Mouse (Mus musculus) erythroblast, embryonic 14.5 days (primary cell): Measurements from ENCODE around the gene Wnt7a. TPM values are rescaled to one million over a fixed set of nuclear protein-coding genes. Genes with fewer than 3 reads are reported as not detected.

ENCODE experiments used
- H3K27me3 ChIP-seq: 2 replicates; pipeline ENCODE4 v1.6.1; 2012; ENCODE audit warnings: inconsistent platforms; ENCODE audit not compliant: control insufficient read depth
- H3K36me3 ChIP-seq: 2 replicates; pipeline ENCODE4 v1.6.1; 2012; ENCODE audit warnings: mild to moderate bottlenecking, inconsistent platforms; ENCODE audit not compliant: control insufficient read depth
- H3K4me1 ChIP-seq: 2 replicates; pipeline ENCODE4 v1.6.1; 2012; ENCODE audit warnings: inconsistent platforms; ENCODE audit not compliant: control insufficient read depth
- H3K4me3 ChIP-seq: replicated peaks from 2 replicates; pipeline ENCODE3; 2012; ENCODE audit warnings: moderate library complexity, mild to moderate bottlenecking, inconsistent platforms
- H3K9me3 ChIP-seq: 2 replicates; pipeline ENCODE4 v1.6.1; 2012; ENCODE audit warnings: low read length, inconsistent platforms, mixed read lengths; ENCODE audit not compliant: control insufficient read depth
- GATA1 ChIP-seq: IDR thresholded peaks from 2 replicates; pipeline ENCODE4 v1.6.1; 2012; ENCODE audit warnings: low read length, inconsistent platforms, mixed read lengths
- TAL1 ChIP-seq: IDR thresholded peaks from 3 replicates; pipeline ENCODE4 v1.6.1; 2012; ENCODE audit warnings: low read length, inconsistent platforms, mixed read lengths
- polyA plus RNA-seq: library from polyadenylated mRNA; stranded (reverse); fragments of >175 nt; gene quantifications from 2 replicates; pipeline ENCODE4 v1.2.3, GENCODE M21; 2012

Wnt7a gene
- polyA plus RNA-seq, 1 experiment = not detected

- Histone ChIP-seq H3K36me3 (no peaks in the 10 kb centered on the region), H3K4me1 (no peaks in the 10 kb centered on the region), H3K4me3 (no peak overlapping the region), H3K27me3 (peaks cover 2% of the 10 kb centered on the region), H3K9me3 (no peaks in the 10 kb centered on the region)
- no peak for TF ChIP-seq TAL1
- TF ChIP-seq GATA1 = no peak
Observed at GRCm38 (mm10) chr6:91421629-91422028, 10.5 kb upstream of the Wnt7a start.

- Histone ChIP-seq H3K4me3 (no peak overlapping the region), H3K27me3 (peaks cover 18% of the 10 kb centered on the region), H3K36me3 (no peaks in the 10 kb centered on the region), H3K4me1 (no peaks in the 10 kb centered on the region), H3K9me3 (no peaks in the 10 kb centered on the region)
- TF ChIP-seq GATA1 (no peak), TAL1 (no peak)
Observed at GRCm38 (mm10) chr6:91417291-91417845, 6.2 kb upstream of the Wnt7a start.

DNA sequence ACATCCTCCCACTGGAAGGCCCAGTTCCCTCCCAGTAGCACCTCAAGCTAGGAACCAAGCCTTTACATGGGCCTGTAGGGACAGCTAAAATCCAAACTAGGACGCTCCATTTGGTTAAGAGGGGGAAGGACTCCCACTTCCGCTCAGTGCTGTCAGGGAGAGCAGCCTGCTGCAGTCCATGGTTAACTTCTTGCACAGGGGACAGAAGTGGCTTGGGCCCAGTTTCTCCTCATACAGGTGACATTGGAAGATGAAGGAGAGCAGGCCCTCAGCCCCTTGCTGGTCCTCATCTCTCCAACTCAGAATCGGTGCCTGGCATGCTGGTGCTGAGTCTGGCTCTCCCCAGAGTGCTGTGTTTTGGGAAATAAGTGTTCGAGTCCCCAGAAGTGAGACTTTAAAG is 5.0 kb upstream of the Wnt7a start:
- peaks cover 30% of the 10 kb centered on the region for H3K27me3 ChIP-seq
- no peaks in the 10 kb centered on the region for H3K4me1 ChIP-seq

GRCm38 (mm10) chr6:91414890-91415289 is 3.7 kb upstream of the Wnt7a start:
- no peaks in the 10 kb centered on the region for H3K36me3 ChIP-seq
- no peak for TF ChIP-seq TAL1
- TF ChIP-seq GATA1 = no peak
- no peak overlapping the region for H3K4me3 ChIP-seq
- no peaks in the 10 kb centered on the region for H3K4me1 ChIP-seq
- peaks cover 43% of the 10 kb centered on the region for H3K27me3 ChIP-seq
- H3K9me3 ChIP-seq = no peaks in the 10 kb centered on the region

More for the DNA sequence above, 5.0 kb upstream of the Wnt7a start:
- TF ChIP-seq GATA1 (no peak), TAL1 (no peak)
- no peaks in the 10 kb centered on the region for H3K36me3 ChIP-seq
- no peak overlapping the region for H3K4me3 ChIP-seq
- no peaks in the 10 kb centered on the region for H3K9me3 ChIP-seq

GRCm38 (mm10) chr6:91411369-91411981 is 312 bp upstream of the Wnt7a start:
- Histone ChIP-seq H3K9me3 (no peaks in the 10 kb centered on the region), H3K4me3 (no peak overlapping the region), H3K4me1 (no peaks in the 10 kb centered on the region), H3K27me3 (peaks cover 67% of the 10 kb centered on the region), H3K36me3 (no peaks in the 10 kb centered on the region)
- no peak for TF ChIP-seq TAL1
- no peak for TF ChIP-seq GATA1

- Histone ChIP-seq H3K27me3 (peaks cover 67% of the 10 kb centered on the region), H3K4me3 (no peak overlapping the region), H3K4me1 (no peaks in the 10 kb centered on the region), H3K36me3 (no peaks in the 10 kb centered on the region), H3K9me3 (no peaks in the 10 kb centered on the region)
- TF ChIP-seq GATA1 (no peak), TAL1 (no peak)
Observed at GRCm38 (mm10) chr6:91410168-91410780, 889 bp downstream of the Wnt7a start.

DNA sequence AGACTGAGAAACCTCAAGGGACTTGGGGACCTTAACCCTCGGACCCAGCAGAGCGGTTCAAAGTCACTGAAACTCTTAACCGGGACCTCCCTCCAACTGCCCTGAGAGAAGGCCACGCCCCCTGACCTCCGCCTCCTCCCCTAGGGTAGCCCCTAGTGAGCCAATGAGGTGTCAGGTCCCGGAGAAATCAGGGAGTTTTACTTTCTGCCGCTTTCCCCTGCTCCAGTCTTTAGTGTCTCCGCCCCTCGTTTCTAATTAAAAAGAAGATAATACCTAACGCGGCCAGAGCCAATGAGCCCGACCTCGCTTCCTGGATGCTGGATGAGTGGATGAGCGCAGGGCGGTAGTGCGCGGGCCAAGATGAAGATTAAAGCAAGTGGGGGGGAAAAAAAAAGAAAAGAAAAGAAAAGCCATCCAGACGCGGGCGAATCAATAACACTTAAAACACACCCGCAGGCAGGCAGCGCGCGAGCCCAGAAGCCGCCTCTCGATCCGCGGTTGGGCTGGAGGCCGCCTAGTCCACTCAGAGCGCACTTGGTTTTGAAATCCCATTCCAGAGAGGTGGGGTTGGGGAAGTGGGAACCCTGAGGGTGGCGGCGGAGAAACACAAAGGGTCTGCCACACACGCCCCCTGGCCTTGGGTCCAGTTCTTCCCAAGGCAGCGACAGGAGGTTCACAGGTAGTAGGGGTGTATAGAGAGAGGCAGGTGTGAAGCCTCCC is 1.6 kb downstream of the Wnt7a start:
- H3K4me3 ChIP-seq = no peak overlapping the region
- no peaks in the 10 kb centered on the region for H3K4me1 ChIP-seq
- no peaks in the 10 kb centered on the region for H3K36me3 ChIP-seq
- no peaks in the 10 kb centered on the region for H3K9me3 ChIP-seq
- TF ChIP-seq GATA1 (no peak), TAL1 (no peak)
- H3K27me3 ChIP-seq = peaks cover 67% of the 10 kb centered on the region

- Histone ChIP-seq H3K4me3 (no peak overlapping the region), H3K36me3 (no peaks in the 10 kb centered on the region), H3K9me3 (no peaks in the 10 kb centered on the region), H3K27me3 (peaks cover 63% of the 10 kb centered on the region), H3K4me1 (no peaks in the 10 kb centered on the region)
- TF ChIP-seq TAL1 = no peak
- TF ChIP-seq GATA1 = no peak
Observed at GRCm38 (mm10) chr6:91408616-91409015, 2.5 kb downstream of the Wnt7a start.

GRCm38 (mm10) chr6:91401591-91401990 is 9.6 kb downstream of the Wnt7a start:
- Histone ChIP-seq H3K27me3 (0 out of 2 replicates have a peak, but pooled peaks cover 2% of the 10 kb centered on the region), H3K36me3 (no peaks in the 10 kb centered on the region), H3K4me1 (no peaks in the 10 kb centered on the region), H3K9me3 (no peaks in the 10 kb centered on the region), H3K4me3 (no peak overlapping the region)
- TF ChIP-seq GATA1 (no peak), TAL1 (no peak)
